Mouse (Mus musculus): ENCODE results near the gene Rsf1.

DNA sequence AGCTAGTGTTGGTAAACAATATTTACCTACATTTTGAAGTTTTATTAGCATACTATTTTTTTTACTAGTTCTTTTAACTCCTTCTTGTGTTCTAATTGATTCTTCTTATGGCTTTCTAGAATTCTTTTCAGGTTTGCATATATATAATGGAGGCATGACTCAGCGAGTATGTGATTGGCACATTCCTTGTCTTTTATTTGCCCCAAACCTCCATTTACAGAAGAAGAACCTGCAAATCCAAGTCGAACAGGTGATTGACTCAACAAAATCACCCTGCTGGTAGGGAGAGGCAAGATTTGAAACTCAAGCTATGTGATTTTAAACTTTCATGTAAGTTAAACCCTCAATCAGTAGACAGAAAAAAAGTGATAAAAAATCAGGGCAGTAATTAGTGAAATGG is 51.6 kb downstream of the Rsf1 start:
- TF ChIP-seq CTCF (conservative IDR thresholded peaks at IDR 0.05; ENCODE audit: insufficient read depth, insufficient read length, low read depth, low read length), result no peak
- no peak for TF ChIP-seq POLR2A (IDR thresholded peaks at IDR 0.05; ENCODE audit: low read depth, low read length)
